In genomic region chrX:11213492-11213891, GRCm38 (mm10) we compare ENCODE assay signal across 8 mouse cellular contexts.
DNase-seq lines count a peak whose midpoint lies in the region; ATAC-seq and TF ChIP-seq lines count a peak whose summit lies in the region.

No protein-coding gene starts in this region.

- WGBS in heart, postnatal 0 days: 60% methylated on average over 3 of the region's 3 CpGs

- DNase-seq in heart, postnatal 0 days (ENCODE audit: low spot score): no peak
- no peak for DNase-seq in heart, postnatal 25 days (ENCODE audit: low spot score)
- DNase-seq in ES-CJ7 (ENCODE audit: low read depth, low spot score): peak; percentile 33
- peak; percentile 31 for DNase-seq in c-Kit-positive CD71-negative TER-119-negative erythroid progenitor cells, embryonic 14.5 days (ENCODE audit: low read depth)
- peak; percentile 56 for DNase-seq in gastrocnemius, adult 2 months
- DNase-seq in left cerebral cortex, adult 2 months (ENCODE audit: extremely low spot score in 1 of 2, low spot score in 2 of 2): peak; percentile 22 to 24
- peak; percentile 22 for DNase-seq in right cerebral cortex, adult 18-20 months

- intact Hi-C loops in heart, postnatal 25 days (cut with DNase I): no loop called here
- intact Hi-C loops in gastrocnemius, adult 2 months (cut with DNase I): no loop called here
- intact Hi-C loops in left cerebral cortex, adult 2 months (cut with DNase I): no loop called here

- no peaks in the 10 kb centered on the region for H3K4me1 ChIP-seq in heart, postnatal 0 days (ENCODE audit: control insufficient read depth, insufficient read depth)

- TF ChIP-seq EP300 in heart, postnatal 0 days (IDR thresholded peaks at IDR 0.05; ENCODE audit: low read depth): no peak

- no peak overlapping the region for H3K4me2 ChIP-seq in heart, postnatal 0 days (ENCODE audit: low read depth, low read length)

- no peak overlapping the region for H3K27ac ChIP-seq in heart, postnatal 0 days (ENCODE audit: low read depth)
- H3K27ac ChIP-seq in gastrocnemius, adult 2 months: no peak overlapping the region
- no peak overlapping the region for H3K27ac ChIP-seq in left cerebral cortex, adult 2 months

- no peak for ATAC-seq in heart, postnatal 0 days (ENCODE audit: insufficient read depth, low read depth)
- no peak for ATAC-seq in megakaryocyte-erythroid progenitor cell, adult 5-6 weeks (replicated peaks; ENCODE audit: low FRiP score, low TSS enrichment, poor library complexity, severe bottlenecking)

- no peaks in the 10 kb centered on the region for H3K9me3 ChIP-seq in heart, postnatal 0 days (replicated peaks; ENCODE audit: control insufficient read depth, low read length)

- no peak overlapping the region for H3K4me3 ChIP-seq in heart, postnatal 0 days (ENCODE audit: low read depth, low read length)
- H3K4me3 ChIP-seq in gastrocnemius, adult 2 months: no peak overlapping the region
- no peak overlapping the region for H3K4me3 ChIP-seq in left cerebral cortex, adult 2 months

- no peaks in the 10 kb centered on the region for H3K27me3 ChIP-seq in heart, postnatal 0 days (ENCODE audit: control insufficient read depth, insufficient read depth, low read length)

- H3K36me3 ChIP-seq in heart, postnatal 0 days (replicated peaks; ENCODE audit: control insufficient read depth, insufficient read depth, low read length): no peaks in the 10 kb centered on the region

- H3K9ac ChIP-seq in heart, postnatal 0 days (replicated peaks; ENCODE audit: low read depth, low read length): no peak overlapping the region

- peak; percentile 42 for TF ChIP-seq CTCF in heart, postnatal 0 days (IDR thresholded peaks at IDR 0.05; ENCODE audit: low read depth)
- TF ChIP-seq CTCF in gastrocnemius, adult 2 months (IDR thresholded peaks at IDR 0.05): peak; percentile 68
- TF ChIP-seq CTCF in left cerebral cortex, adult 2 months (IDR thresholded peaks at IDR 0.05): peak; percentile 68

Comparison
In these comparisons a context has a peak if more than half of its experiments do, and no peak if none do; other contexts are left out.
1. DNase-seq: peak in ES-CJ7 (single experiment), c-Kit-positive CD71-negative TER-119-negative erythroid progenitor cells, embryonic 14.5 days (single experiment), gastrocnemius, adult 2 months (single experiment), left cerebral cortex, adult 2 months (2 of 2) and right cerebral cortex, adult 18-20 months (single experiment); none in heart, postnatal 0 days (single experiment) and heart, postnatal 25 days (single experiment).
2. Peak in every context shown above with its lines, with median percentiles within 50 percentile points of each other: CTCF ChIP-seq.